Mouse (Mus musculus): ENCODE data around the gene Crtam. TPM values are rescaled to one million over a fixed set of nuclear protein-coding genes. Genes with fewer than 3 reads are reported as not detected.

Gene Crtam
- polyA plus RNA-seq (2015; fragmentation: Nextera tagmentation; extraction: Ambion mirVana), result 0.10 and 0.24 TPM in 2 replicates

DNA sequence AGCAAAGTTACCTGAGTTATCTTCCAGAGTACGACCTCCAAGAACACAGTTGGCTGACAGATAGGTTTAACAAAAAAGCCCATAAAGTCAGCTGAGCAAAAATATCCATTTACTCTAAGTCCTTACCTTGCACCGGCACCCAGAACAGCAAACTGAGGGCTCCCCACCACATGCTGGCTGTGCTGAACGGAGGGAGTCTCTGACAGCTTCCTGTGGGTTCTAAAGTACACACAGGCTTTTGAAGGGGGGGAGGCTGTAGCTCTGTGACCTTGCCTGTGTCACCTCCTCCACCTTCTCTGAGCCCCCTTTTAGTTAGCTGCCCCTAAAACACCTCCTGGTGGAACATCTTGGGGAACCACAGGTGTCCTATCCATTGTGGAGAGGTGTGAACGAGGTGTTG, at the start of gene Crtam:
TSS of gene Crtam (minus strand) at position 214 of the 400 bp plus-strand sequence.

DNA sequence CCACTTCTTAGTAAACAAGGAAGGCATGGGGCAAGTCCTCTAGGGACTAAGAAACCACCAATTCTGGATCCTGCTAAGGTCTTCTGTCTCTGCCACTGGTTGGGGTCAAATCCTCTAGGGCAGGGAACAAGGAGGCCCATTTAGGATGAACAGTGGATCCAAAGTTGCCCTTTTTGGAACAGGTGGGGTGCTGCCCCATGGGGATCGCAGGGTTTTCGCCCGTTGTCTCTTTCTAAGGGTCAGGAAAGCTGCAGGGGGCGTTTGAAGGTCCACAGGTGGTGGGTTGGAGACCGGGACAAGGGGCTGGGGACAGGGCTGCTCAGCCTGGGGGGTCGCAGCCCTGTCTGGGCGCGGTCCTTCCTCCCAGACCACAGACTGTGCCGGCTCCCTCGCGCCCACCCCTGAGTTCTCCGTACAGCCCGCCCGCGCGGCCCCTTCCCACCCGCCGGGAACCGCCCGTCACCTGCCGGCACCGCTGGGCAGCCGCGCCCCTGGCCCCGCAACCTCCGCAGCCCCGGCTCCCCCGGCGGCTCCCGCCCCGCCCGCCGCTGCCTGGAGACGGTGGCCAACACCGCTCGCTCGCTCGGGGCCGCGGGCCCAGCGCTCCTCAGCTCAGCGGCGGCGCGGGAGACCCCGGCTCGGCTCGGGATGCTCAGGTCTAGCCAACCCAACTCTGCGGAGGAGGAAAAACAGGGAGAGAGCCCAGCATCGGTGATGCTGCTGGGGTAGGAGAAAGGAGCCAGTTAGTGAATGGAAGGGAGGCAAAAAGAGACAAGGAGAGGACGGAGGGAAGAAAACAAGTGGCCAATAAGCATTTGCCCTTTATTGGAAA, 40.6 kb downstream of the Crtam start, which contains the start of gene Jhy:
TSS of gene Jhy (minus strand) at position 533 of the 832 bp plus-strand sequence.

Other genes starting within 250 kb of the Crtam start
- 1,010 and 1,032 TPM in 2 replicates for gene Hspa8, start 203.6 kb downstream of the Crtam start, polyA plus RNA-seq (2015; fragmentation: Nextera tagmentation; extraction: Ambion mirVana)
- gene Bsx, start 130.5 kb downstream of the Crtam start, polyA plus RNA-seq (2015; fragmentation: Nextera tagmentation; extraction: Ambion mirVana), result not detected in 2 replicates
- not detected in 2 replicates for gene Jhy, start 40.5 kb downstream of the Crtam start, polyA plus RNA-seq (2015; fragmentation: Nextera tagmentation; extraction: Ambion mirVana)
- 3.1 and 3.3 TPM in 2 replicates for gene Ubash3b, start 157.1 kb upstream of the Crtam start, polyA plus RNA-seq (2015; fragmentation: Nextera tagmentation; extraction: Ambion mirVana)